Mouse (Mus musculus): Measurements from ENCODE around the gene Zfp229. TPM values are rescaled to one million over a fixed set of nuclear protein-coding genes. Genes with fewer than 3 reads are reported as not detected.
A peak's percentile ranks its signal among the peaks of the same experiment; 100 is the strongest.
"Not testable (repeated sequence)": the region's sequence is repeated elsewhere in the genome, so short reads cannot be mapped to it uniquely, and the experiment has no call there.

The Zfp229 gene
- total RNA-seq (2021): 1 to 10 TPM; 2.7 to 4.7 TPM
- long read RNA-seq, experiment 1, full-length matches to known transcripts: 1 of 1 reads
- long read RNA-seq, experiment 1, partial matches to known transcripts: 0 of 1 reads
- long read RNA-seq, experiment 1, other reads (novel, unspliced or antisense): 0 of 1 reads
- long read RNA-seq, experiment 2: 0 reads

DNA sequence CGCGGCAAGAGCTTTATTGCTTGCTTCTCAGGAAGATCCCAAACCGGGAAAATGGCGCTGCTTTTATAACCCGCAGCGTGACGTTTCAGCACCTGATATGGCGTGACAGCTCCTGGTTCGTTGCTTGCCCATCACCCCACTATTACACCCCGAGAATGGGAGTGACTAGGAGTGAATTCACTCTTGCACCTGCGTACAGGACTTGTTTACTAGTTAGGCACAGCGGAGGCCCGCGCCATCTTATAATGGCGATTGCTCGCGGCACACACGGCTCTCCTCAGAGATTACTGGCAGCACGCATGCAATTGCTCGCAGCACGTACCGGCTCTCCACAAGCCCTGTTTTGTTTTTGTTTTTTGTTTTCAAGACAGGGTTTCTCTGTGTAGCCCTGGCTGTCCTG, at the start of gene Zfp229:
Gene Zfp229, plus strand, starts transcription at position 301 of the 400 bp plus-strand sequence.
- DNase-seq (ENCODE audit: low spot score in 2 of 2); intact Hi-C loops (cut with DNase I): not testable (repeated sequence)

DNA sequence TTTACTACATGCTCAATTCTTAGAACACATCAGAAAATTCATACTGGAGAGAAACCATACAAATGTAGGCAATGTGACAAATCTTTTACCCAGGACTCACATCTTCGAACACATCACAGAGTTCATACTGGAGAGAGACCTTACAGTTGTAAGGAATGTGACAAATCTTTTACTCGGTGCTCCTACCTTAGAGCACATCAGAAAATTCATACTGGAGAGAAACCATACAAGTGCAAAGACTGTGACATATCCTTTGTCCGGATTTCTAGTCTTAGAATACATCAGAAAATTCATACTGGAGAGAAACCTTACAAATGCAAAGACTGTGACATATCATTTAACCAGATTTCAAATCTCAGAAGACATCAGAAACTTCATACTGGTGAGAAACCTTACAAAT, 39.0 kb upstream of the Zfp229 start, which contains the start of gene Gm10226:
Gene Gm10226, plus strand, starts transcription at position 301 of the 400 bp plus-strand sequence.
- no peak for DNase-seq (ENCODE audit: low spot score in 2 of 2)
- intact Hi-C loops (cut with DNase I): no loop called here

DNA sequence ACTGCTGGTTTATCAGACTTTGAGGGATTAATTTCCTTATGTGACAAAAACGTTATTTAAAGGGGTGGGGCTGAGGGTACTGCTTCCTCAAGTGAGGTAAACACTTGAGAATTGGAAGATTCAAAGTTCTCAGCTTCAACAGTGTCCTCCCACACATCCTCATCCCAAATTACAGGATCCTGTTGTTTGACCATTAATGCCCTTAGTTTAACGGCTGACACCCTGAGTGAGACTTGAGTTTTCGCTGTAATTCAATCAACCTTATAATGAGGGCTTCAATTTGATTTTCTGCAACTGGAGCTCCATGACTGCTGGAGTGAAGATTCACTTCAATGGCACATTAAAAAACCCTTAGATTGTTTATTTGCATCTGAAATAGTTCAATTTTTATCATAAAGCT, 37.3 kb upstream of the Zfp229 start:
- intact Hi-C loops (cut with DNase I): no loop called here

GRCm38 (mm10) chr17:21696073-21696472, 34.5 kb upstream of the Zfp229 start:
- intact Hi-C loops (cut with DNase I): loop anchor here (1.0 kb wide), 1 partner anchor 9 kb away; no protein-coding TSS in a partner anchor
- no peak for DNase-seq (ENCODE audit: low spot score in 2 of 2)

More for the DNA sequence above, 37.3 kb upstream of the Zfp229 start:
- no peak for DNase-seq (ENCODE audit: low spot score in 2 of 2)

DNA sequence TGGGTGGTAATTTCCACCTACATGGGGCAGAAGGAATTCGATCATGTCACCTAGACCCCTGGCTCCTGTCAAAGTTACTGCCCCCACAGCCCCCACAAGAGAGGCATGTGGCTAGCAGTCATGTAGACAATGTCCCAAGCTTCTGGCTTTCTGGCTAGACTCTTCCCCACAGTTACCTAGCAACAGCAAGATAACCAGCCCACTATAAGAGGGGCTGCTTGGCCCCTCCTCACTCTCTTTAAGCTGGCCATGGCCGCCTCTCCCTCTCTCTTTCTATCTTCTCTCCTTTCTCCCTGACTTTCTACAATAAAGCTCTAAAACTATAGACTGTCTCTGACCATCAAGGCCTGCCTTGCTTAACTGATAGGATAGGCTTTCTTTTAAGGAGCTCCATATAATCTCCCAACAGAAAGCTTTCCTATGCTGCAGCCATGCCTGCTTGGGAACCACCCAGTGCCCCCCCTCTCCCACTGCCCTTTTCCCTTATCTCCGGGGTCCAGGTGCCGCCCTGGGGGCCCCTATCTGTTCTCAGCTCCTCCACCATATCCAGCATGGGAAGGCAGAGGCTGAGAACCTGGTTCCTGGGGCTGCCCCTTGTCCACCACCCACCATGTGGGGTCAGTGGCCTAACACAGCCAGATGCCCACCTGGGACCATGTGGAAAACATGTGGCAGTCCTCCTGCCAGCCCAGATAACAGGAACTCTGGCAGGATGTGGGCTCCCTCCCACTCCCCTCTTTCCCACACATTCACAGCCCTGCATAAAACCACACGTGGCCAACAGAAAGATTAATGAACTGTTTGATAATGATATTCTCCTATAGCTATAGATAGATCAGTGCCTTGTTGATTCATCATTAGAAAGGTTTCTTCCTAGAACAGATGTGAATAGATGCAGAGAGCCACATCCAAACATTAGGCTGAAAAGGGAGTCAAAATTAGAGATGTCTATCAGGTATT, 28.0 kb upstream of the Zfp229 start:
- intact Hi-C loops (cut with DNase I): no loop called here
- DNase-seq (ENCODE audit: low spot score in 2 of 2): no peak

GRCm38 (mm10) chr17:21703414-21703813, 27.2 kb upstream of the Zfp229 start:
- intact Hi-C loops (cut with DNase I): no loop called here
- DNase-seq (ENCODE audit: low spot score in 2 of 2): no peak

DNA sequence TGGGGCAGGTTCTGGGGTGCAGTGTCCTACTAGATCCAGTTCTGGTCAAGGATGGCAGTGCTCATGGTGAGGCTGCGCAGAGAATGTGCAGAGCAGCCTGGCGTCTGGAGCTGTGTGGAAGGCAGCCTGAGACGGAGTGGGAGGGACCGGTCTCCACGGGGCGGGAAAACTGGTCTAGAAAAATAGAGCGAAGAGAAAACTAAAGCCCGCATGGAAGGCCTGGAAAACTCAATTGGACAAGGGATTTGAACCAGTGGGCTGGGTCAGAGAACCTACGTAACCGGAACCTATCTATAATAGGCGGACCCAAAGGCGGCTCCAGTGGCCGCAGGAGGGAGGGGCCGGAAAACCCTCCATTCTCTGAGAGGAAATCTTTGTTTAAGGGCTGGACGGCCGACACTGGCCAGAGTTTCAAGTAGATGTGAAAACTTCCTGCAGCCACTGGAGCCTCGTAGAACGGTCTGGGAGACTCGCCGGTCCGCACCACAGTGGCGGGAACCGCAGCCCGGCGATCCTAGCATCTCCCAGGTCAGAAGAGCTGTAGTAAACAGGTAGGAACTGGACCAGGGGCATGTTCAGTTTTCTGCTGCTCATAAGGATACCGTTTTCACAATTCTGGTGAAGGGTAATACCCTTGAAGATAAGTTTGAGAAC, 23.1 kb upstream of the Zfp229 start, which contains the start of gene Zfp760:
Gene Zfp760, plus strand, starts transcription at position 399 of the 654 bp plus-strand sequence.
- peak; percentile 79 for DNase-seq (ENCODE audit: low spot score in 2 of 2)
- intact Hi-C loops (cut with DNase I): no loop called here

GRCm38 (mm10) chr17:21708401-21708800, 22.2 kb upstream of the Zfp229 start:
- intact Hi-C loops (cut with DNase I): no loop called here
- DNase-seq (ENCODE audit: low spot score in 2 of 2): no peak

DNA sequence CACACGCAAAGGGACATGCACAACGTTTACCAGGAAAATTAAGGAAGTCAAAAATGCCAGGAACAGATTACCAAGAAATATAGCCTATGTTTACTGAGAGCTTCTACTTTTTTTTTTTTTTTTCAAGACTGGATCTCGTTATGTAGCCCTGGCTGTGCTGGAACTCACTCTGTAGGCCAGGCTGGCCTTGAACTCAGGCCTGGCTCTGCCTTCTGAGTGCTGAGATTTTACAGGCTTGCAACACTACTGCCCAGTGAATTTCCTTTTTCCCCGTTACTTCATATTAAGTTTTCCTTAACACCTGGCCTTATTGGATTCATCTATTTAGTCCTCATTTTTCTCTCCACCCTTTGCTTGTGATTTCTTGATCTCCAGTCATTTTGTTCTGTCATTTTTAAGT, 2.5 kb downstream of the Zfp229 start:
- DNase-seq (ENCODE audit: low spot score in 2 of 2): no peak
- intact Hi-C loops (cut with DNase I): no loop called here

DNA sequence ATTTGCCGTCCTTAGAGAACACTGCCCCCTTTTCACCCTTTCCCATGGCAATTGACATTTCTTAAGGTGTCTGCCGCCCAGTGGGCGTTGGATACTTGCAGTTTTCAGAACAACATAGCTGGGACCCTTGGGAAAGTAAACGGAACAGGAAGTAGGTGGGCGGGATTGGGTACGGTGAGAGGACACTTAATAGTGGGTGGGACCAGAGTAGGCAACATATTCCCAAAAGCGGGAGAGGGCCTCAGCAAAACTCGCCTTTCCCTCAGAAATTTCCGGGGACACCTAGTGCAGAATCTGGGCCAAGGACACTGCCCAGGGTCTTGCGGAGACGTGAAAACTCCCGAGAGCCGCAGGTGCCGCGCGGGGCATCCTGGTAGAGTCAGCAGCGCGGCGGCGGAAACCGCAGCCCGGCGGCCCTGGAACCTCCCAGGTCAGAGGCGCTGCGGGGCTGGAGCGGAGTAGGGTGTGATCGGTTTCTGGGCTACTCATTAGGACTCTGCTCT, 3.0 kb downstream of the Zfp229 start:
- intact Hi-C loops (cut with DNase I): no loop called here
- peak; percentile 25 to 55 for DNase-seq (ENCODE audit: low spot score in 2 of 2)

DNA sequence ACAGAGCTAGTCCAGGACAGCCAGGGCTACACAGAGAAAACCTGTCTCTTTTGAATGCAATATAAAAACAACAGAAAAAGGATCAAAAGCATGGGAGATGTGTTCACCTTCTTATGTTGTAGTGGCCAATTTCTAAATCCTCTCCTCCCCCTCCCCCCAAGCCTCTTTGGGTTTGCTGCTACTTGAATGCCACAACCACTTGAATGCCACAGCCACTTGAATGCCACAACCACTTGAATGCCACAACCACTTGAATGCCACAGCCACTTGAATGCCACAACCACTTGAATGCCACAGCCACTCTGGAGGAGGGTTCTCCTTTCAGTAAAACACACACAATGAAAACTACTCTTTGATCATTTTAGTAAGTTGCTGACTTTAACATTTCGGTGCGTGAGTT, 22.2 kb downstream of the Zfp229 start:
- intact Hi-C loops (cut with DNase I): no loop called here
- DNase-seq (ENCODE audit: low spot score in 2 of 2): no peak

GRCm38 (mm10) chr17:21753342-21754208, 23.0 kb downstream of the Zfp229 start:
- intact Hi-C loops (cut with DNase I): no loop called here
- DNase-seq (ENCODE audit: low spot score in 2 of 2): peak in 1 of 2 experiments; percentile 4

- DNase-seq (ENCODE audit: low spot score in 2 of 2): no peak
- intact Hi-C loops (cut with DNase I): no loop called here
Measured at GRCm38 (mm10) chr17:21770336-21770735, 39.7 kb downstream of the Zfp229 start.

DNA sequence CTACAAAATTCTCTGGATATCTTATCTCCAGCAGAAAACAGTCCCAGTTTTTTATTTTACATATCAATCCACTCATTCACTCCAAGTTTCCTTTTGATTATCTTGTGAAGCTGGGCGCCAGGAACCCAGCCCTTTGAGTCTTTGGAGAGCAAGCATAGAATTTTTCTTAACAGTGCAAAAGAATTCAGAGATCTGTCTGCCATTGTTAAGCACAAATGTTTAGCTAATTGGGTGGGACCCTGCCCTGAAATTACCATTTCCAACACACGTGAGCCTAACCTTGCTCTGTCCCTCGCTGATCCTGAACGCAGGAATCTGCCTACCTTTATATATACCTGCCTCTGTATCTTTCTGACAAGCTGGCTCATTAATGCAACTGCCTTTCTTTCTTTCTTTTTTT, 61.7 kb downstream of the Zfp229 start:
- intact Hi-C loops (cut with DNase I): no loop called here
- DNase-seq (ENCODE audit: low spot score in 2 of 2): no peak

DNA sequence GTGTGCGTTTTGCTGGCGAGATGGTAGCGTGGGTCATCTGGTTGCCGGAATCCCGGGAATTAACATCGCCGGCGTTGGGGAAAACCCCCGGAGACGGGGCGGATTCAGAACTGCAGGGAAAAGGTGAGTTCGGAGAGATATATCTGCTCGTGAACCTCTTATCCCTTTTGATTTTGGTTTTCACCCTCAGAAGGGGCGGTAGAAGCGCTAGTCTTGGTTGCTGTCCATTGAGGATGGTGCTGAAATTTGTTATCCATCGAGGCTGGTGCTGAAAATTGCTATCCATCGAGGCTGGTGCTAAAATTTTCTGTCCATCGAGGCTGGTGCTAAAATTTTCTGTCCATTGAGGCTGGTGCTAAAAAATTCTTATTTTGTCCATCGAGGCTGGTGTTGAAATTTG, 70.8 kb downstream of the Zfp229 start:
- DNase-seq (ENCODE audit: low spot score in 2 of 2); intact Hi-C loops (cut with DNase I): not testable (repeated sequence)
